Mouse (Mus musculus): ENCODE data around the gene Gpr132. TPM values are rescaled to one million over a fixed set of nuclear protein-coding genes. Genes with fewer than 3 reads are reported as not detected.

The Gpr132 gene
- polyA plus RNA-seq, 1 experiment from 2014 or later = 0.53 TPM

GRCm38 (mm10) chr12:112873452-112874190 lies 5.6 kb upstream of the Gpr132 start:
- Histone ChIP-seq H3K36me3 (ENCODE audit: control insufficient read depth, insufficient read depth, low read length) (no peaks in the 10 kb centered on the region), H3K4me3 (ENCODE audit: low read depth, low read length) (no peak overlapping the region), H3K27ac (ENCODE audit: low read depth, low read length) (no peak overlapping the region), H3K4me1 (replicated peaks; ENCODE audit: control insufficient read depth, insufficient read depth, low read length) (peaks cover 25% of the 10 kb centered on the region), H3K4me2 (peak overlapping the region; percentile 32), H3K9me3 (ENCODE audit: control insufficient read depth, low read length) (no peaks in the 10 kb centered on the region), H3K9ac (ENCODE audit: low read depth, low read length) (no peak overlapping the region), H3K27me3 (replicated peaks; ENCODE audit: control insufficient read depth, insufficient read depth, low read length) (peaks cover 70% of the 10 kb centered on the region)
- peak; percentile 57 for DNase-seq (ENCODE audit: low spot score)
- WGBS = 20% methylated on average over 18 of the region's 18 CpGs
- ATAC-seq (replicated peaks; ENCODE audit: low FRiP score) = no peak; the same call in 1 of the 2 replicates

DNA sequence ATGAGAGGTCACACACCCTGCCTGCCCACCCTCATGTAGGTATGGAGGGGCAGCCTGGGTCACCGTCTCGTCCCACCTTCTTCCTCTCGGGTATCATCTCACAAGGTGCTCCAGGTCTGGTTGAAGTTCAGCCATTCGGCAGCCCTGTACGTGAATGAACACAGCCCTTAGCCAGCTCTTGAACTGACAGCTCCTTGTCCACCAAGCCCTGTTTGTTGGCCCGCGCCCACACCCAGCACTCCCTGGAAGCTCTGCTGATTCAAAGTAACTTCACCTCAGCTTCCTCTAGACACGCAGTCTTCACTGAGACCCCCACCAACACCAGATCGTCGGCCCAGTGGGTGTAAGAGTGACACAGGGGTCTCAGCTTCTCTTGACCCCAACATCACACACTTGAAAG lies 5.0 kb upstream of the Gpr132 start:
- Histone ChIP-seq H3K4me2 (no peak overlapping the region), H3K4me1 (replicated peaks; ENCODE audit: control insufficient read depth, insufficient read depth, low read length) (peaks cover 25% of the 10 kb centered on the region), H3K9ac (ENCODE audit: low read depth, low read length) (no peak overlapping the region), H3K9me3 (ENCODE audit: control insufficient read depth, low read length) (no peaks in the 10 kb centered on the region), H3K27ac (ENCODE audit: low read depth, low read length) (no peak overlapping the region), H3K4me3 (ENCODE audit: low read depth, low read length) (no peak overlapping the region), H3K36me3 (ENCODE audit: control insufficient read depth, insufficient read depth, low read length) (no peaks in the 10 kb centered on the region), H3K27me3 (replicated peaks; ENCODE audit: control insufficient read depth, insufficient read depth, low read length) (peaks cover 67% of the 10 kb centered on the region)
- ATAC-seq (replicated peaks; ENCODE audit: low FRiP score) (no peak), DNase-seq (ENCODE audit: low spot score) (no peak)
- 79% methylated on average over 10 of the region's 10 CpGs for WGBS

DNA sequence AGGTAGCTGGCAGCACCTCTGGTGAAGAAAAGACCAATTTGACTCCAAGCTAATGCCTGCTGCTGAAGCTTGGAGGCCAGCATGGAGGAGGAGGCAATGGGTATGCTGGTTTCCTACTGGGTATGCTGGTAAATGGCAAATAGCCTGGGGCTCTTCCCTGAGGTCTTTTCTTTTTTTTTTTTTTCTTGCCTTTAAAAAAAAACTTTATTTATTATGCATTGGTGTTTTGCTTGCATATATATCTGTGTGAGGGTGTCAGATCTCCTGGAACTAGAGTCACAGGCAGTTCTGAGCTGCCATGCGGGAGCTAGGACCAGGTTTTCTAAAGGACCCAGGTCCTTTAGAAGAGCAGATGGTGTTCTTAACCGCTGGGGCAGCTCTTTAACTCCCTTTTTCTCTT lies 3.2 kb upstream of the Gpr132 start:
- no peaks in the 10 kb centered on the region for H3K9me3 ChIP-seq (ENCODE audit: control insufficient read depth, low read length)
- H3K27me3 ChIP-seq (replicated peaks; ENCODE audit: control insufficient read depth, insufficient read depth, low read length) = peaks cover 49% of the 10 kb centered on the region

GRCm38 (mm10) chr12:112870775-112871174 lies 2.7 kb upstream of the Gpr132 start:
- no peaks in the 10 kb centered on the region for H3K36me3 ChIP-seq (ENCODE audit: control insufficient read depth, insufficient read depth, low read length)
- peaks cover 44% of the 10 kb centered on the region for H3K27me3 ChIP-seq (replicated peaks; ENCODE audit: control insufficient read depth, insufficient read depth, low read length)
- no peaks in the 10 kb centered on the region for H3K9me3 ChIP-seq (ENCODE audit: control insufficient read depth, low read length)
- 33% methylated on average over 13 of the region's 13 CpGs for WGBS
- DNase-seq (ENCODE audit: low spot score) = no peak
- no peak overlapping the region for H3K9ac ChIP-seq (ENCODE audit: low read depth, low read length)
- ATAC-seq (replicated peaks; ENCODE audit: low FRiP score) = no peak
- H3K27ac ChIP-seq (ENCODE audit: low read depth, low read length) = no peak overlapping the region
- peaks cover 14% of the 10 kb centered on the region for H3K4me1 ChIP-seq (replicated peaks; ENCODE audit: control insufficient read depth, insufficient read depth, low read length)
- H3K4me2 ChIP-seq = no peak overlapping the region
- no peak overlapping the region for H3K4me3 ChIP-seq (ENCODE audit: low read depth, low read length)

More for the DNA sequence above, 3.2 kb upstream of the Gpr132 start:
- no peak for DNase-seq (ENCODE audit: low spot score)
- H3K4me3 ChIP-seq (ENCODE audit: low read depth, low read length) = no peak overlapping the region
- no peak for ATAC-seq (replicated peaks; ENCODE audit: low FRiP score)
- H3K36me3 ChIP-seq (ENCODE audit: control insufficient read depth, insufficient read depth, low read length) = no peaks in the 10 kb centered on the region
- H3K27ac ChIP-seq (ENCODE audit: low read depth, low read length) = no peak overlapping the region
- WGBS = 77% methylated on average over 2 of the region's 2 CpGs
- H3K4me2 ChIP-seq = no peak overlapping the region
- no peak overlapping the region for H3K9ac ChIP-seq (ENCODE audit: low read depth, low read length)
- peaks cover 17% of the 10 kb centered on the region for H3K4me1 ChIP-seq (replicated peaks; ENCODE audit: control insufficient read depth, insufficient read depth, low read length)

GRCm38 (mm10) chr12:112869783-112870204 lies 1.8 kb upstream of the Gpr132 start:
- no peak overlapping the region for H3K4me3 ChIP-seq (ENCODE audit: low read depth, low read length)
- 4% methylated on average over 16 of the region's 16 CpGs for WGBS
- H3K4me1 ChIP-seq (replicated peaks; ENCODE audit: control insufficient read depth, insufficient read depth, low read length) = peaks cover 14% of the 10 kb centered on the region
- H3K27ac ChIP-seq (ENCODE audit: low read depth, low read length) = no peak overlapping the region
- no peak for DNase-seq (ENCODE audit: low spot score)
- H3K27me3 ChIP-seq (replicated peaks; ENCODE audit: control insufficient read depth, insufficient read depth, low read length) = peaks cover 35% of the 10 kb centered on the region
- ATAC-seq (replicated peaks; ENCODE audit: low FRiP score) = no peak
- H3K36me3 ChIP-seq (ENCODE audit: control insufficient read depth, insufficient read depth, low read length) = no peaks in the 10 kb centered on the region
- H3K9me3 ChIP-seq (ENCODE audit: control insufficient read depth, low read length) = no peaks in the 10 kb centered on the region
- H3K4me2 ChIP-seq = peak overlapping the region; percentile 30; the same call in 1 of the 2 replicates
- no peak overlapping the region for H3K9ac ChIP-seq (ENCODE audit: low read depth, low read length)

GRCm38 (mm10) chr12:112867106-112867674 lies 838 bp downstream of the Gpr132 start:
- no peak overlapping the region for H3K9ac ChIP-seq (ENCODE audit: low read depth, low read length)
- no peak for ATAC-seq (replicated peaks; ENCODE audit: low FRiP score)

GRCm38 (mm10) chr12:112866467-112867080 lies 1.5 kb downstream of the Gpr132 start:
- WGBS = 77% methylated on average over 8 of the region's 8 CpGs
- no peaks in the 10 kb centered on the region for H3K36me3 ChIP-seq (ENCODE audit: control insufficient read depth, insufficient read depth, low read length)
- no peaks in the 10 kb centered on the region for H3K9me3 ChIP-seq (ENCODE audit: control insufficient read depth, low read length)
- DNase-seq (ENCODE audit: low spot score) (no peak), ATAC-seq (replicated peaks; ENCODE audit: low FRiP score) (no peak)
- H3K4me1 ChIP-seq (replicated peaks; ENCODE audit: control insufficient read depth, insufficient read depth, low read length) = peaks cover 12% of the 10 kb centered on the region
- no peak overlapping the region for H3K4me2 ChIP-seq
- no peak overlapping the region for H3K4me3 ChIP-seq (ENCODE audit: low read depth, low read length)
- no peak overlapping the region for H3K27ac ChIP-seq (ENCODE audit: low read depth, low read length)
- H3K27me3 ChIP-seq (replicated peaks; ENCODE audit: control insufficient read depth, insufficient read depth, low read length) = peaks cover 12% of the 10 kb centered on the region
- no peak overlapping the region for H3K9ac ChIP-seq (ENCODE audit: low read depth, low read length)

More at GRCm38 (mm10) chr12:112867106-112867674, 838 bp downstream of the Gpr132 start:
- no peaks in the 10 kb centered on the region for H3K9me3 ChIP-seq (ENCODE audit: control insufficient read depth, low read length)
- 64% methylated on average over 7 of the region's 7 CpGs for WGBS
- no peak overlapping the region for H3K4me2 ChIP-seq
- no peaks in the 10 kb centered on the region for H3K36me3 ChIP-seq (ENCODE audit: control insufficient read depth, insufficient read depth, low read length)
- DNase-seq (ENCODE audit: low spot score) = no peak
- no peak overlapping the region for H3K4me3 ChIP-seq (ENCODE audit: low read depth, low read length)
- peaks cover 13% of the 10 kb centered on the region for H3K27me3 ChIP-seq (replicated peaks; ENCODE audit: control insufficient read depth, insufficient read depth, low read length)
- peaks cover 12% of the 10 kb centered on the region for H3K4me1 ChIP-seq (replicated peaks; ENCODE audit: control insufficient read depth, insufficient read depth, low read length)
- H3K27ac ChIP-seq (ENCODE audit: low read depth, low read length) = no peak overlapping the region

DNA sequence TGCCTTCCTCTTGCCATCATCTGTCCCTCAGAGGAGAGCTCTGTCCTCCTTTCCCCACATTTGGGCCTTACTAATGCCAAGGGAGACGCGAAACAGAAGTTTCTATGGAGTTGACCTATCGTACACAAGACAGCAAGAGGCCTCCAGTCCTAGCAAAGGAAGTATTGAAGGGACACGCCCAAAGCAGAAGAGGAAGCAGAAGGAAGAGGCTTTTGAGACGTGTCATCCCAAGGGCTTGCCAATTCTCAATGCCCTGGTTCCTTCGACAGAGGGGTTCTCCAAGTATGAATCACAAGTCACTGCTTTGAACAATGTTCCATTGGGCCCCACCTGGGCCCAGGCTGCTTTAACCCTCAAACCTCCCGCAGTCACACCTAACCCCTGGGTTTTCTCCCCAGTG lies 3.2 kb downstream of the Gpr132 start:
- no peak for DNase-seq (ENCODE audit: low spot score)
- H3K27me3 ChIP-seq (replicated peaks; ENCODE audit: control insufficient read depth, insufficient read depth, low read length) = peaks cover 4% of the 10 kb centered on the region; the same call in 1 of the 2 replicates
- H3K36me3 ChIP-seq (ENCODE audit: control insufficient read depth, insufficient read depth, low read length) = no peaks in the 10 kb centered on the region
- H3K4me1 ChIP-seq (replicated peaks; ENCODE audit: control insufficient read depth, insufficient read depth, low read length) = peaks cover 3% of the 10 kb centered on the region
- H3K27ac ChIP-seq (ENCODE audit: low read depth, low read length) = no peak overlapping the region
- H3K9ac ChIP-seq (ENCODE audit: low read depth, low read length) = no peak overlapping the region
- no peak overlapping the region for H3K4me2 ChIP-seq
- no peaks in the 10 kb centered on the region for H3K9me3 ChIP-seq (ENCODE audit: control insufficient read depth, low read length)
- WGBS = 59% methylated on average over 7 of the region's 7 CpGs
- no peak for ATAC-seq (replicated peaks; ENCODE audit: low FRiP score)
- H3K4me3 ChIP-seq (ENCODE audit: low read depth, low read length) = no peak overlapping the region
